Mouse (Mus musculus) small intestine, adult 2 months (tissue): ENCODE data around the gene Dlg1. TPM values are rescaled to one million over a fixed set of nuclear protein-coding genes. Genes with fewer than 3 reads are reported as not detected.

Experiments
- H3K27ac ChIP-seq: fragments of 200-500 bp; 2 replicates; pipeline ENCODE4 v1.5.1; 2012; ENCODE audit warnings: low read depth, low read length, control low read depth, inconsistent platforms; ENCODE audit not compliant: insufficient read depth
- H3K27me3 ChIP-seq: fragments of 200-500 bp; 2 replicates; pipeline ENCODE4 v1.6.1; 2012; ENCODE audit warnings: mild to moderate bottlenecking, moderate library complexity, low read length, inconsistent platforms; ENCODE audit not compliant: control insufficient read depth, insufficient read depth
- H3K36me3 ChIP-seq: fragments of 200-500 bp; 2 replicates; pipeline ENCODE4 v1.6.1; 2012; ENCODE audit warnings: mild to moderate bottlenecking, low read length, control low read depth, inconsistent platforms; ENCODE audit not compliant: control insufficient read depth, insufficient read depth
- H3K4me1 ChIP-seq: fragments of 200-500 bp; 2 replicates; pipeline ENCODE4 v1.6.1; 2012; ENCODE audit warnings: low read length, inconsistent platforms, mixed read lengths; ENCODE audit not compliant: control insufficient read depth, insufficient read depth, insufficient read length
- H3K4me3 ChIP-seq: fragments of 200-500 bp; 2 replicates; pipeline ENCODE4 v1.5.1; 2012; ENCODE audit warnings: low read depth, mild to moderate bottlenecking, control low read depth, inconsistent platforms, low read length, moderate library complexity
- CTCF ChIP-seq: fragments of 200-500 bp; IDR thresholded peaks from 2 replicates; pipeline ENCODE4 v1.5.1; 2012; ENCODE audit warnings: low read depth, mild to moderate bottlenecking, control low read depth, inconsistent platforms, low read length, moderate library complexity, mixed read lengths; ENCODE audit not compliant: insufficient replicate concordance, insufficient read length; ENCODE audit errors: extremely low read depth
- POLR2A ChIP-seq: fragments of 200-500 bp; IDR thresholded peaks from 2 replicates; pipeline ENCODE4 v1.6.1; 2012; ENCODE audit warnings: low read depth, mild to moderate bottlenecking, control low read depth, inconsistent platforms, low read length, moderate library complexity
- WGBS: fragments of 180-500 bp; shearing (Covaris S2); methylation state at CpG from one replicate; pipeline ENCODE4 v1.1.7; 2018; 5-methylcytosine and 5-hydroxymethylcytosine counted together
- polyA plus RNA-seq: library from polyadenylated mRNA; depleted of rRNA; stranded (reverse); fragments of >200 nt; gene quantifications from 2 replicates; pipeline ENCODE4 v1.2.3, GENCODE M21; 2012

Dlg1 gene
- polyA plus RNA-seq, 1 experiment, result 7.0 TPM

DNA sequence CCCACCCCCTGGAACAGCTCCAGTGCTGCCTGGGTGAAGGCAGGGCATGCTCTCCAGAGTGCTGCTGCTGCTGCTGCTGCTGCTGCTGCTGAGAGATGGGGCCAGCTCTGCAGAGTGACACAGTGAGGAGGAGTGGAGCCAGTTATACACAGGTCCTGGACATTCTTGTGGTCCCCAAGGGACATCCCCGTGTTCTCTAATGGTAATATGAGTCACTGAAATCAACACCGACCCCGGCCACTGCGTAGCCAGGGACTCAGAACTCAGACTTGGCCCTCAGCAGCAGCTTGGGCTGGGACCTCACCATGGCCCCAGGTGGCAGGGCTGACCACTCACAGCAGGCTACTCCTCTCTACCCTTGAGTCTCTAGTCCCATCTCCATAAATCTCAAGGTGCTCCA lies 21.5 kb upstream of the Dlg1 start:
- no peak overlapping the region for H3K27ac ChIP-seq
- TF ChIP-seq POLR2A (no peak), CTCF (no peak)
- no peak overlapping the region for H3K4me3 ChIP-seq
- H3K36me3 ChIP-seq, result no peaks in the 10 kb centered on the region
- no peaks in the 10 kb centered on the region for H3K4me1 ChIP-seq
- WGBS, result 76% methylated on average over 4 of the region's 4 CpGs
- no peaks in the 10 kb centered on the region for H3K27me3 ChIP-seq

DNA sequence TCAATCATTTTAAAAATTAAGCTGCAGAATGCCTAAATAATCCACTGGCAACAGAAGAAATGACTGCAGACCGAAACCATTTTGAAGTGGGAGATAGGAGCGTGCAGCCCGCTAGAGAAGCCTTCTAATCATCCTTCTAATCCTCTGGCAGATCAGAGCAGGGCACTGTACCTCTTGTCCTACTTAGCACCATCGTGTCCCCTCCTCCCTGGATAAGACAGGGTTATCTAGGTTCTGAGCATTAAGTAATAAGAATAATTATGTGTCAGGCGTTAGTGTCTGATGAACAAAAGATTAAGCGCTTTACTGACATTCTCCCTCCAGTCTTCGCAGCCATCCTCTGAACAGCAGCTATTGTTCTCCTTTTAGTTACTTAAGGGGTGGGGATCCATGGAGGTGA lies 16.0 kb upstream of the Dlg1 start:
- 56% methylated on average over 7 of the region's 7 CpGs for WGBS
- no peak overlapping the region for H3K27ac ChIP-seq
- no peaks in the 10 kb centered on the region for H3K36me3 ChIP-seq
- no peak overlapping the region for H3K4me3 ChIP-seq
- no peaks in the 10 kb centered on the region for H3K4me1 ChIP-seq
- H3K27me3 ChIP-seq, result 0 out of 2 replicates have a peak, but pooled peaks cover 2% of the 10 kb centered on the region
- no peak for TF ChIP-seq POLR2A
- no peak for TF ChIP-seq CTCF

DNA sequence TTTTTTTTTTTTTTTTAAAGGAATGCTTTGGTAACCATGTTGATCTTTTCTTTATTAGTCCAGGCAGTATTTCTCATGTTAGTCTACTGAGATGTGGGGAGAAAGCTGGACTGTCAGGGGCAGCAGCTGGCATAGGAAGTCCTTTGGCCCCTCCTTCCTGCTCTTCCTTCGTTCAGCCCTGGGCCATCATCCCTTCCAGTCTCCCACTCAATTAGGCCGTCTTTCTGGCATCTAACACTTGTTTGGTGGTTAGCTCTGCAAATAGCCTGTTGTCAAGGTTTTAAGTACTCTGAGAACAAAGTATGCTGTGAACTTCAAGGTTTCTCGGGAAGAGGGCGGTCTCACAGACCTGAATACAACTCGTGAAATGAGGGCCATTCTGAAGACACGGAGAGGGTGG lies 12.5 kb upstream of the Dlg1 start:
- 0 out of 2 replicates have a peak, but pooled peaks cover 2% of the 10 kb centered on the region for H3K27me3 ChIP-seq
- no peak overlapping the region for H3K4me3 ChIP-seq
- no peaks in the 10 kb centered on the region for H3K36me3 ChIP-seq
- no peak overlapping the region for H3K27ac ChIP-seq
- H3K4me1 ChIP-seq, result no peaks in the 10 kb centered on the region
- TF ChIP-seq POLR2A (no peak), CTCF (no peak)
- WGBS, result 55% methylated on average over 6 of the region's 6 CpGs

DNA sequence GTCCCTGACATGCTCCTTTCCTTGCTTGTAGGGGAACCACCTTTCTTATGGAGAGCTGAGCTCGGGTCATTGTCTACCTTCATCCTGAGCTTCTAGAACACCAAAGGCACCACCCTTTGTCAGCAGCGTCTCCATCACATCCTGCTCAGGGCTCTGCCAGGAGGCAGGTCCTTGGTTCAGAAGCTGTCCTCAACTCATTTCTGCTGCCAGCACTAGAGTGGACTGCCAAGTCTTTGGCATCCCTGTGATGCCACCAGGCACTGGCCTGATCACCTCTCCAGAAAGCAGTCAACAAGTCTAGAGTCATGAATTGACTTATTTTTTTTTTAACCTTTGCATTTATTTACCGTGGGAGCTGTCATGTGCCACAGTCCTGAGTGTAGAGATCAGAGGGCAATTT lies 11.7 kb upstream of the Dlg1 start:
- Histone ChIP-seq H3K27ac (no peak overlapping the region), H3K27me3 (0 out of 2 replicates have a peak, but pooled peaks cover 2% of the 10 kb centered on the region), H3K4me3 (no peak overlapping the region), H3K4me1 (no peaks in the 10 kb centered on the region), H3K36me3 (no peaks in the 10 kb centered on the region)
- TF ChIP-seq CTCF (no peak), POLR2A (no peak)
- WGBS, result 64% methylated on average over 3 of the region's 3 CpGs

DNA sequence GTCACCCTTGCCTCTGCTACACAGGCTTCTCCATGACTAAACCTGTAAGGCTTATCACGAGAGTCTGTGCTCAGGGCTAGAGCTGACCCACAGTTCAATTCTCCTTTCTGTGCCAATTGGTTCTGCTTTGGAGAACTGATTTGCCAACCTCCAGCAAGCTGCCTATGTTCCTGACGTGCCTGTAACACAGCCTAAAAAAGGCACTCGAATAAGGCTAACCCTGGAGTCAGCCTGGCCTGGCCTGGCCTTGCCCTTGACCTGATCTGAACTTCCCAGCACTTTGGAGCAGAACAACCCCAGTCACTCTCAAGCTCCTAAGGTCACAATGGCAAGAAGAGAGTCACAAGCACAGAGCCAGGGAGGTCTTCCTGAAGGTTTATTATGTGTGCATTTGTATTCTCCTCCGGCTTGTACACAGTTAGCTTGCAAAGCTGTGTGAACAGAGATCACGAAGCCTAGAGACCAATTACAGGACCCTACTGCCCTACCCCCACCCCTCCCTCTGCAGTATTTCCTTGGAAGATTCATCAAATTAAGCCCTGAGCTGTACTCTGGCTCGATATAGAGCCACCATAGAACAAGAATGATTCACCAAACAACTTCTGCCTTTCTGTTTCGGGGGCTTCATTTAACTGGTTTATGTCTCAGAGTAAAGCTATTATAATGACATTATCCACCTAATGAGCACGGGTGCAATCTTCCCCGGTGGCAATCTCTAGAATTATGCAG lies 11.0 kb upstream of the Dlg1 start:
- Histone ChIP-seq H3K4me1 (no peaks in the 10 kb centered on the region), H3K27ac (no peak overlapping the region), H3K4me3 (no peak overlapping the region), H3K36me3 (no peaks in the 10 kb centered on the region), H3K27me3 (0 out of 2 replicates have a peak, but pooled peaks cover under 1% of the 10 kb centered on the region)
- 74% methylated on average over 9 of the region's 9 CpGs for WGBS
- TF ChIP-seq CTCF, result no peak
- TF ChIP-seq POLR2A, result no peak

DNA sequence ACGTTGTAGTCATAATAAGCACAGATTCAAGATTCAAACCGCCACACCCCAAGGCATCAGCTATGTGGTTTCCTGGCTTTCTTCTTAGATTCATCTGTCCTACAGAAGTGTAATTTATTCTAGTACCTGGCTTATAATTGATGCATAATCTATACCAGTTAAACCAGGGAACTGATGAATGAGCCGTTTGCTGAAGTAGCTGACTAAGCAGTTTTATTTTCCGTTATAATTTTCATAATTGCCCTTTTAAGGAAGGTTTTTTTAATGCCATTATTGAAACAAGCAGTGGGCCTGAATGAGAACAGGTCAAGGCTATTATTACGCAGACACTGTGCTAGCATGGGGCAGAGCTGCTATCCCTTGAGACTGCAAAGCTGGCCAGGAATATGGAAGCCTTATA lies 9.6 kb upstream of the Dlg1 start:
- H3K4me3 ChIP-seq, result no peak overlapping the region
- H3K27me3 ChIP-seq, result no peaks in the 10 kb centered on the region
- H3K4me1 ChIP-seq, result no peaks in the 10 kb centered on the region
- WGBS, result 79% methylated on average over 5 of the region's 5 CpGs
- H3K27ac ChIP-seq, result no peak overlapping the region
- H3K36me3 ChIP-seq, result no peaks in the 10 kb centered on the region
- no peak for TF ChIP-seq POLR2A
- TF ChIP-seq CTCF, result no peak

DNA sequence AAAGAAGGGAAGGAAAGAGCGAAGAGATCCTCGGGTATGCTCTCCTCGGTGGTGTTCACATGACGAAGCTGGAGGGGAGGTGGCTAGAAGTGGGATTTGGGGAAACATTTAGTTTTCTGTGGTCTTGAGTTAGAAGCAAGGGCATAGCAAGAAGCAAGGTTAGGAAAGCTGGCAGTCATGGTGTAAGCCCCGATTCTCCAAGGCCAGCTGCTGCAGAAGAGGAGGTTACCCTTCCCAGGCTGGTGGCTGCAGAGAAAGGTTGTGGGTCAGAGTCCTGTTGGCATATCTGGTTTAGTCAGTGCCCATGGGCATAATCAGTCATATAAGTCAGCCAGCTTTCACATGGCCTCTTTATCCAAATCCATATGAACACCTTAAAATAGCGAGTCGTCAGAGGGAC lies 9.2 kb upstream of the Dlg1 start:
- Histone ChIP-seq H3K36me3 (no peaks in the 10 kb centered on the region), H3K27me3 (no peaks in the 10 kb centered on the region), H3K4me3 (no peak overlapping the region), H3K27ac (no peak overlapping the region), H3K4me1 (no peaks in the 10 kb centered on the region; the same call in 1 of the 2 replicates)
- TF ChIP-seq POLR2A (no peak), CTCF (no peak)
- 81% methylated on average over 7 of the region's 7 CpGs for WGBS
